Mouse (Mus musculus) E14TG2a.4 (cell line): ENCODE measurements around the gene Shc1.

ENCODE experiments used
- CTCF ChIP-seq: conservative IDR thresholded peaks from 2 replicates; pipeline ENCODE4 v1.5.1; 2014; ENCODE audit warnings: low read length
- NANOG ChIP-seq: IDR thresholded peaks from 2 replicates; pipeline ENCODE4 v1.6.1; 2014; ENCODE audit warnings: borderline replicate concordance, low read length, mixed read lengths
- POU5F1 ChIP-seq: IDR thresholded peaks from 2 replicates; pipeline ENCODE4 v1.6.1; 2014; ENCODE audit warnings: low read length, borderline replicate concordance

GRCm38 (mm10) chr3:89392871-89393311, 25.4 kb upstream of the Shc1 start:
- no peak for TF ChIP-seq CTCF
- no peak for TF ChIP-seq POU5F1
- TF ChIP-seq NANOG = no peak
